Mouse (Mus musculus): ENCODE measurements around the gene Gabra4. TPM values are rescaled to one million over a fixed set of nuclear protein-coding genes. Genes with fewer than 3 reads are reported as not detected.

Gabra4 gene
- total and polyA plus RNA-seq, 2 experiments = not detected

DNA sequence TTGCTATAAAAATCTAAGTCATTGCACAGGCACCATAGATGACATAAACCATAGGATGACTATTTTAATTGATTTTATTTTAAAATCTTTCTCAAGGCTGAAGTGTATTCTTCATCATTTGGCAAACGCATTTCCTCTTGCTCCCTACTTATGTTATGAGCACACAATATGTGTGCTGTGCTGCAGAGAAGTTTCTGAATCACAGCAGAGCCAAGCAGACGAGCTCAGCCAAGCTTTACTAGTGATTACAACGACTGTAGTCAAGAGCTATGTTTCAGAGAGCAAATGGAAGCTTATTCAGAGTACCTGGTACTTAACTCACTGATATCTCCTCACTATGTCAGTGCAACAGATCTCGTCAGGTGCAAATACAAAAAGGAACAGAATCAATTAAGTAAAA is 41.4 kb downstream of the Gabra4 start:
- no peaks in the 10 kb centered on the region for H3K36me3 ChIP-seq (ENCODE audit: control insufficient read depth, insufficient read depth, low read length)
- no peaks in the 10 kb centered on the region for H3K79me2 ChIP-seq (ENCODE audit: control insufficient read depth, insufficient read depth, low read length)
- 52% methylated on average over 4 of the region's 4 CpGs for WGBS
- no peak overlapping the region for H3K9ac ChIP-seq (ENCODE audit: low read depth, low read length)
- no peaks in the 10 kb centered on the region for H3K27me3 ChIP-seq (ENCODE audit: control insufficient read depth, insufficient read depth, low read length)
- H3K27ac ChIP-seq (replicated peaks; ENCODE audit: insufficient read depth, low read depth, low read length) = no peak overlapping the region
- TF ChIP-seq POLR2A (IDR thresholded peaks at IDR 0.05; ENCODE audit: extremely low read depth, insufficient read depth, low read length) (no peak), CTCF (IDR thresholded peaks at IDR 0.05; ENCODE audit: low read depth, low read length) (no peak)
- DNase-seq (ENCODE audit: extremely low read depth, low read depth, low spot score) = no peak
- no peaks in the 10 kb centered on the region for H3K4me1 ChIP-seq (ENCODE audit: control insufficient read depth, insufficient read depth, low read length)
- no peak overlapping the region for H3K4me3 ChIP-seq (ENCODE audit: insufficient read depth, low read depth, low read length)

DNA sequence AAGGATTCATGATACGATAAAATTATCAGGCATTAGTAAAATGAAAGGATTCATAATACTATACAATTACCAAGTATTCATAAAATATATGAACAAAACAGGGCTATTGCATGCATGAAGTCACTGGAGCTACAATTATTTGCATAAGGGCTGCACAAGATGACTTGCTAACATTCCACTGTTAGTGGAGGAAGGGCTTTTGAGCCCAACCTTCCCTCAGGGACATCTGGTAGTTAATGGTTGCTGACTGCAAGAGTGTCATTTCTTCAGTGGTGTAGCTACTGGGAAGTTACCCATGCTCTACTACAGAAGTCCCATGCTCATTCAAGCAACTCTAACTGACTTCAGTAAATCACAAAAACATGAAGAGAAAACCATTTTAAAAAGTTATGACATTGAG is 43.8 kb downstream of the Gabra4 start:
- Histone ChIP-seq H3K4me1 (ENCODE audit: control insufficient read depth, insufficient read depth, low read length) (no peaks in the 10 kb centered on the region), H3K27me3 (ENCODE audit: control insufficient read depth, insufficient read depth, low read length) (no peaks in the 10 kb centered on the region), H3K4me3 (ENCODE audit: insufficient read depth, low read depth, low read length) (no peak overlapping the region), H3K79me2 (ENCODE audit: control insufficient read depth, insufficient read depth, low read length) (no peaks in the 10 kb centered on the region), H3K27ac (replicated peaks; ENCODE audit: insufficient read depth, low read depth, low read length) (no peak overlapping the region), H3K9ac (ENCODE audit: low read depth, low read length) (no peak overlapping the region), H3K36me3 (ENCODE audit: control insufficient read depth, insufficient read depth, low read length) (no peaks in the 10 kb centered on the region)
- DNase-seq (ENCODE audit: extremely low read depth, low read depth, low spot score) = no peak
- WGBS = 91% methylated on average over 1 of the region's 1 CpGs
- TF ChIP-seq CTCF (IDR thresholded peaks at IDR 0.05; ENCODE audit: low read depth, low read length) (no peak), POLR2A (IDR thresholded peaks at IDR 0.05; ENCODE audit: extremely low read depth, insufficient read depth, low read length) (no peak)

DNA sequence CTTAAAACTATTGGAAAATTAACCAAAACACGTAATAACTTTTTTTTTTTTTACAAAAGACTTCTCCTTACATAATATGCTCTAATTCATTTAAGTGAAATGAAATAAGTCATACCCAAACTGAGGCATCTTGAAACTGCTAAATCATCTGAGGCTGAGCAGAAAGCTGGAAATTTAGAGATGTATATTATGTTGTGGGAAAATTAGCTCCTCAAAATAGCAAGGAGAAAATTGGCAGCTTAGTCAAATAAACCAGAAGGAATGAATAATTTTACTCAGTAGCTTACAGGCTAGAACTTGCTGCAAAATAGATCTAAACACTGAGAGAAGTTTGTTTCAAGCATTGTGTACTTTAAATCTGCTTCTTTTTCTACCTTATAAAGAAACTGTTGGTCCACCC is 49.4 kb downstream of the Gabra4 start:
- TF ChIP-seq CTCF (IDR thresholded peaks at IDR 0.05; ENCODE audit: low read depth, low read length) = no peak
- TF ChIP-seq POLR2A (IDR thresholded peaks at IDR 0.05; ENCODE audit: extremely low read depth, insufficient read depth, low read length) = no peak
- Histone ChIP-seq H3K27ac (replicated peaks; ENCODE audit: insufficient read depth, low read depth, low read length) (no peak overlapping the region), H3K9ac (ENCODE audit: low read depth, low read length) (no peak overlapping the region), H3K79me2 (ENCODE audit: control insufficient read depth, insufficient read depth, low read length) (no peaks in the 10 kb centered on the region), H3K36me3 (ENCODE audit: control insufficient read depth, insufficient read depth, low read length) (no peaks in the 10 kb centered on the region), H3K4me3 (ENCODE audit: insufficient read depth, low read depth, low read length) (no peak overlapping the region), H3K4me1 (ENCODE audit: control insufficient read depth, insufficient read depth, low read length) (no peaks in the 10 kb centered on the region), H3K27me3 (ENCODE audit: control insufficient read depth, insufficient read depth, low read length) (no peaks in the 10 kb centered on the region)
- no peak for DNase-seq (ENCODE audit: extremely low read depth, low read depth, low spot score)
- WGBS = 61% methylated on average over 1 of the region's 1 CpGs

DNA sequence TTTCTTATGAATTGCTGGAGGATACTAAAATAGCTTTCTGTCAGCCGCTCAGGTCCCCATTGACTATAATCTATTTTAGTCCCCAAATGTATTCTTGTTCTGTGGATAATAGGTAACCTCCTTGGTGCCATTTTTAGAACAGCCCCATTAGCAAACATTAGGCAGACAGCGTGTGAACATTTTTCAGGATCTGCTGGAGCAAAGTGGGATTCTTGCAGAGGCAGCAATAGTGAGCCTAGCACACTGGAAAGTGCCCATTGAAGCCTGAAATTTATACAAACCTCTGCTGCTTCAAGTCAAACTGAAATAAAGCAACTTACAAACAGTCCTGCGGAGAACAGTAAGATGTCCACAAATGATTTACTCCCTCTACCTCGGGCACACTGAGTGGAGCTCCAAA is 51.2 kb downstream of the Gabra4 start:
- no peak overlapping the region for H3K4me3 ChIP-seq (ENCODE audit: insufficient read depth, low read depth, low read length)
- no peaks in the 10 kb centered on the region for H3K4me1 ChIP-seq (ENCODE audit: control insufficient read depth, insufficient read depth, low read length)
- H3K9ac ChIP-seq (ENCODE audit: low read depth, low read length) = no peak overlapping the region
- TF ChIP-seq CTCF (IDR thresholded peaks at IDR 0.05; ENCODE audit: low read depth, low read length) = no peak
- TF ChIP-seq POLR2A (IDR thresholded peaks at IDR 0.05; ENCODE audit: extremely low read depth, insufficient read depth, low read length) = no peak
- 77% methylated on average over 4 of the region's 4 CpGs for WGBS
- no peaks in the 10 kb centered on the region for H3K27me3 ChIP-seq (ENCODE audit: control insufficient read depth, insufficient read depth, low read length)
- DNase-seq (ENCODE audit: extremely low read depth, low read depth, low spot score) = no peak
- no peaks in the 10 kb centered on the region for H3K36me3 ChIP-seq (ENCODE audit: control insufficient read depth, insufficient read depth, low read length)
- H3K79me2 ChIP-seq (ENCODE audit: control insufficient read depth, insufficient read depth, low read length) = no peaks in the 10 kb centered on the region
- no peak overlapping the region for H3K27ac ChIP-seq (replicated peaks; ENCODE audit: insufficient read depth, low read depth, low read length)

DNA sequence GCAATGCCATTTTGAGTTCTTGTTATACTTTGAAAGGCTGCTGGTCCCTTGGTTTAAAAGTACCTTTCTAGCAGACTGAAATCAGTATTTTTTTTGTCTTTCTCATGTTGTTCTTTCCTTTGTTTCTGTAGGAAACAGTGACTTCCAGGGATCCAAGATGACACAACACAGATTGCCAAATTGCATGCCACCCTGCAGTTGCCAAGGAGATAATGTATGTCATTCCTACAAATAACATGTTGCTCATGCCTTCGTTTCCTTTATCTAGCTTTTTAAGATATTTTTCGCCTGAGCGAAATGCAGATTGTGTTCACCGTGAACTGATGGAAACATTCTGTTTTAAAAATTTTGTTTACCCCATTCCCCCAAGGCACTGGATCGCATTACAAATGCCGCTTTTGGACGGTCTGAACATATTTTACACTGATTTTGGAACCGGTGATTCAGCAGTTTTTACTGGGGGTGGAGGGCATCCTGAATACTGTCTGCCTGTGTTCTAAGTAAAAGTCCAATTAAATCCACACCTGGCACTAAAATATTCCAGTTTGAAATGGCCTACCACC is 53.9 kb downstream of the Gabra4 start:
- DNase-seq (ENCODE audit: extremely low read depth, low read depth, low spot score) = no peak
- no peaks in the 10 kb centered on the region for H3K4me1 ChIP-seq (ENCODE audit: control insufficient read depth, insufficient read depth, low read length)
- H3K79me2 ChIP-seq (ENCODE audit: control insufficient read depth, insufficient read depth, low read length) = no peaks in the 10 kb centered on the region
- no peaks in the 10 kb centered on the region for H3K27me3 ChIP-seq (ENCODE audit: control insufficient read depth, insufficient read depth, low read length)
- 78% methylated on average over 8 of the region's 8 CpGs for WGBS
- H3K4me3 ChIP-seq (ENCODE audit: insufficient read depth, low read depth, low read length) = no peak overlapping the region
- no peak overlapping the region for H3K27ac ChIP-seq (replicated peaks; ENCODE audit: insufficient read depth, low read depth, low read length)
- no peaks in the 10 kb centered on the region for H3K36me3 ChIP-seq (ENCODE audit: control insufficient read depth, insufficient read depth, low read length)
- no peak for TF ChIP-seq CTCF (IDR thresholded peaks at IDR 0.05; ENCODE audit: low read depth, low read length)
- no peak for TF ChIP-seq POLR2A (IDR thresholded peaks at IDR 0.05; ENCODE audit: extremely low read depth, insufficient read depth, low read length)
- no peak overlapping the region for H3K9ac ChIP-seq (ENCODE audit: low read depth, low read length)

DNA sequence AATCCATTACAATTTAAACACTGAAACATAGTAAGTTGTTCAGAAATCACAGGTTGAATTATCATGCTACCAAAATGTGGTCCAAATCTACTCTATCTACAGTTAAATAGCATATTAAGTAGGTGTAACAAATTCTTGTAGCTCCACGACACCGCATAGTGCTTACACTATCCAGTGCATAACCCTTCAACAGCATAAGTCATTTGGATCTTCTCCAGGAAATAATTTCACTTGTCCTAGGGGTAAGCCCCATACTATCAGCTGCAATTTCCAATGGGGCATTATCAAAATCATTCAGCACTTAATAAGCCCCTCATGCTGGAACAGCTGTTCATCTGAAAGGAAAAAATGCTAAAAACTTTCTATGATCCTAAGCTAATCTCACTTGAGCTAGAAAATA is 62.8 kb downstream of the Gabra4 start:
- 85% methylated on average over 2 of the region's 2 CpGs for WGBS
- no peak for DNase-seq (ENCODE audit: extremely low read depth, low read depth, low spot score)
- no peak overlapping the region for H3K4me3 ChIP-seq (ENCODE audit: insufficient read depth, low read depth, low read length)

More for the DNA sequence above, 62.8 kb downstream of the Gabra4 start:
- Histone ChIP-seq H3K27ac (replicated peaks; ENCODE audit: insufficient read depth, low read depth, low read length) (no peak overlapping the region), H3K27me3 (ENCODE audit: control insufficient read depth, insufficient read depth, low read length) (no peaks in the 10 kb centered on the region), H3K9ac (ENCODE audit: low read depth, low read length) (no peak overlapping the region), H3K4me1 (ENCODE audit: control insufficient read depth, insufficient read depth, low read length) (no peaks in the 10 kb centered on the region), H3K79me2 (ENCODE audit: control insufficient read depth, insufficient read depth, low read length) (no peaks in the 10 kb centered on the region), H3K36me3 (ENCODE audit: control insufficient read depth, insufficient read depth, low read length) (no peaks in the 10 kb centered on the region)
- TF ChIP-seq CTCF (IDR thresholded peaks at IDR 0.05; ENCODE audit: low read depth, low read length) (no peak), POLR2A (IDR thresholded peaks at IDR 0.05; ENCODE audit: extremely low read depth, insufficient read depth, low read length) (no peak)

Measured in liver, adult 2 months (tissue).